Mouse (Mus musculus) embryonic facial prominence, embryonic 14.5 days (tissue): ENCODE data around the gene Tmem109. TPM values are rescaled to one million over a fixed set of nuclear protein-coding genes. Genes with fewer than 3 reads are reported as not detected.

Experiments used
- ATAC-seq: fragments of 200-750 bp; cut with Nextera tagmentation; 2 replicates; pipeline ENCODE4 v1.8.0; 2017; ENCODE audit warnings: low read depth, moderate number of reproducible peaks, moderate TSS enrichment
- DNase-seq: peaks from one replicate; pipeline ENCODE4 v3.0.0-alpha.2; 2015; ENCODE audit warnings: low spot score
- H3K27ac ChIP-seq: fragments of 300-500 bp; sonication (generic); replicated peaks from 2 replicates; pipeline ENCODE4 v1.5.1; 2014; ENCODE audit warnings: low read depth, mild to moderate bottlenecking, low read length, moderate library complexity
- H3K27me3 ChIP-seq: fragments of 300-500 bp; sonication (generic); replicated peaks from 2 replicates; pipeline ENCODE4 v1.6.1; 2014; ENCODE audit warnings: low read length; ENCODE audit not compliant: control insufficient read depth, insufficient read depth
- H3K36me3 ChIP-seq: fragments of 300-500 bp; sonication (generic); 2 replicates; pipeline ENCODE4 v1.6.1; 2014; ENCODE audit warnings: low read length, mixed read lengths; ENCODE audit not compliant: control insufficient read depth, insufficient read depth
- H3K4me1 ChIP-seq: fragments of 300-500 bp; sonication (generic); 2 replicates; pipeline ENCODE4 v1.6.1; 2014; ENCODE audit warnings: antibody characterized with exemption, low read length; ENCODE audit not compliant: control insufficient read depth, insufficient read depth
- H3K4me2 ChIP-seq: fragments of 300-500 bp; sonication (generic); 2 replicates; pipeline ENCODE4 v1.6.1; 2014; ENCODE audit warnings: low read depth, mild to moderate bottlenecking, low read length, moderate library complexity, mixed read lengths
- H3K4me3 ChIP-seq: fragments of 300-500 bp; sonication (generic); 2 replicates; pipeline ENCODE4 v1.5.1; 2014; ENCODE audit warnings: low read depth, mild to moderate bottlenecking, low read length
- H3K9ac ChIP-seq: fragments of 300-500 bp; sonication (generic); 2 replicates; pipeline ENCODE4 v1.6.1; 2014; ENCODE audit warnings: low read depth, mild to moderate bottlenecking, low read length, moderate library complexity, mixed read lengths
- H3K9me3 ChIP-seq: fragments of 300-500 bp; sonication (generic); 2 replicates; pipeline ENCODE4 v1.6.1; 2016; ENCODE audit warnings: low read length; ENCODE audit not compliant: control insufficient read depth
- WGBS: fragments of 180-500 bp; shearing (Covaris S2); extraction: QIAGEN DNeasy Blood & Tissue Kit; methylation state at CpG from one replicate; pipeline ENCODE4 v1.1.7; 2014; 5-methylcytosine and 5-hydroxymethylcytosine counted together
- polyA plus RNA-seq: library from polyadenylated mRNA; unstranded; fragments of >200 nt; fragmentation: Nextera tagmentation; extraction: Ambion mirVana; gene quantifications from 2 replicates; pipeline ENCODE4 v1.2.1, GENCODE M21; 2014

Tmem109 gene
- polyA plus RNA-seq, 1 experiment from 2014 or later, result 137 TPM

DNA sequence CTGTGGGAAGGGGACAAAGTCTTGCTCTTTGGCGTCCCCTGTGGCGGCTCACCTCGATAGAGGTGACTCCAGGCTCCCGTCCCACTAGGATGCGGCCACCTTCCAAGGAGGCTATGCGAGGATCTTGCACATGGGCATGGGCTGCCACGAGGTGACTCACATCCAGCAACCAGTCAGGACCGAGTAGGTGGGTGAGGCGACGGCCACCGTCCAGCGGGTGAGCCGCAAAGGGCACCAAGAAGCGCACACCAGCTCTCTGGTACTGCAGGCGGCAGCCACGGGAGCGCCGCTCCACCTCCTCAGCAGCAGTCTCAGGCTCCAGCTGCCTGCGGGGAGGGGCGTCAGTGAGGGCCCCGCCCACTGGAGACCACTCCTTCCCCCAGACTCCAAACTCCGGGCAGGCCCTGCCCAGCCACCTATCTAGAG, 21.7 kb downstream of the Tmem109 start:
- H3K4me3 ChIP-seq, result no peak overlapping the region
- WGBS, result 50% methylated on average over 16 of the region's 22 CpGs
- DNase-seq, result no peak
- no peak overlapping the region for H3K27ac ChIP-seq
- no peak for ATAC-seq
- H3K4me1 ChIP-seq, result no peaks in the 10 kb centered on the region
- H3K9ac ChIP-seq, result no peak overlapping the region
- H3K36me3 ChIP-seq, result peaks cover 91% of the 10 kb centered on the region
- no peaks in the 10 kb centered on the region for H3K27me3 ChIP-seq
- no peak overlapping the region for H3K4me2 ChIP-seq
- H3K9me3 ChIP-seq, result no peaks in the 10 kb centered on the region

- peak; percentile 27; the same call in 1 of the 2 replicates for ATAC-seq
- no peak for DNase-seq
- Histone ChIP-seq H3K36me3 (peaks cover 55% of the 10 kb centered on the region), H3K4me3 (no peak overlapping the region), H3K4me2 (no peak overlapping the region), H3K27me3 (no peaks in the 10 kb centered on the region), H3K27ac (no peak overlapping the region), H3K9ac (no peak overlapping the region), H3K4me1 (no peaks in the 10 kb centered on the region), H3K9me3 (no peaks in the 10 kb centered on the region)
- WGBS, result 47% methylated on average over 2 of the region's 2 CpGs
Measured at GRCm38 (mm10) chr19:10856520-10856919, 25.3 kb downstream of the Tmem109 start.

- no peaks in the 10 kb centered on the region for H3K4me1 ChIP-seq
- no peaks in the 10 kb centered on the region for H3K9me3 ChIP-seq
- no peak overlapping the region for H3K9ac ChIP-seq
- H3K27me3 ChIP-seq, result no peaks in the 10 kb centered on the region
- H3K4me2 ChIP-seq, result no peak overlapping the region
- no peak for DNase-seq
- no peak for ATAC-seq
- H3K36me3 ChIP-seq, result peaks cover 44% of the 10 kb centered on the region
- 79% methylated on average over 3 of the region's 3 CpGs for WGBS
- no peak overlapping the region for H3K4me3 ChIP-seq
- no peak overlapping the region for H3K27ac ChIP-seq
Measured at GRCm38 (mm10) chr19:10855422-10855821, 26.4 kb downstream of the Tmem109 start.

DNA sequence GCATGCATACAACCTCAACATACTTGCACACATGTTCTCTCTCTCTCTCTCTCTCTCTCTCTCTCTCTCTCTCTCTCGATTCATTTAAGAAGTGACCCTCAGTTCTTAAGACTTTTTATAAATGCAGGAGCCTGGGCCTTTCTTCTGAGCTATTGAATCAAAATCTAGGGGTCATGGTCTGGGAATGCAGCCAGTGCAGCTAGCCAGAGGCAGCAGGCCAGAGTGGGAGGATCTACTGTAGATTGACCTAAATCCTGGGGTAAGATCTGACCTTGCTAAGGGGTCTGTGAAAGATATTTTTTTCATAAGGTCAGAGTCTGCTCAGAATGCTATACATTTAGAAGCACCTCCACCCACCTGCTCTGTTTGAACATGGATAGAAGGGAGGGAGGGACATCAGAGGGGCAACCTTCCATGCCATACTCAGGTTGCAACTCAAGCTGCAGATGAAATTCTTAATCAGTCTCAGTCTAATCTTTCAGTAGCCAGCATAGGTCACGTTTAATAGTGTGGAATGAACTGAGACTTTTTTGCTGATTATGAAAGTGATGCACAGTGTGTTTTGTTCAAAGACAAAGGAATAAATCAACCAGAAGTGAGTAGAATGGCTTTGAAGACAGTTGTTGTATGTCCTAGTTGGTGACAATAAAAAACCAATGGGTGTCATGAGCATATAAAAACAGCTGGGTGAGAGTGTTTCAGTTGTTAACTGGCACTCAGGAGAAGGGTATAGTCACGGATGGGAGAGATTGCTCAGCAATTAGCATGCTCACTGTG, 34.3 kb downstream of the Tmem109 start:
- Histone ChIP-seq H3K9me3 (no peaks in the 10 kb centered on the region), H3K4me2 (no peak overlapping the region), H3K27ac (no peak overlapping the region), H3K4me3 (no peak overlapping the region), H3K9ac (no peak overlapping the region), H3K4me1 (no peaks in the 10 kb centered on the region), H3K36me3 (no peaks in the 10 kb centered on the region), H3K27me3 (no peaks in the 10 kb centered on the region)
- ATAC-seq (no peak), DNase-seq (no peak)
- 55% methylated on average over 3 of the region's 3 CpGs for WGBS

DNA sequence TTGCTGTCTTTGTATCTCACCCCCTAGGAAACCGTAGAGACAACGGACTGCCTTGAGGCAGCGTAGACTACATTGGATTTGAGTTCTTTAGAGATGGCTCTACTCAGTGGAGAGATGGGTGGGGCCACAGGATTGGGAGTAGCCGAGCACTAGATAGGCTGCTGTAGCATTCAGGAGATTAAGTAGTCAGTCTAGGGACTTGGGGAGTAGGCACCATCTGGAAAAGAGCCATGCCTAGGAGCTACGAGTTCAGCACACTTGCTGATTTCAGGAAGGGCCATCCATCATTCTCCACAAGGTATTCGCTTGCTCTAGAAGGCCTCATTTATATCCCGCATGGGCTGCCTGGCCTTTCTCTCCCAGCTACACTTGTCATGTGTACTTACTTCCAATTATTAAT, 35.7 kb downstream of the Tmem109 start:
- no peaks in the 10 kb centered on the region for H3K4me1 ChIP-seq
- no peak overlapping the region for H3K4me3 ChIP-seq
- ATAC-seq, result peak; percentile 20; the same call in 1 of the 2 replicates
- H3K36me3 ChIP-seq, result no peaks in the 10 kb centered on the region
- H3K9me3 ChIP-seq, result no peaks in the 10 kb centered on the region
- WGBS, result 63% methylated on average over 7 of the region's 7 CpGs
- H3K27ac ChIP-seq, result 0 out of 2 replicates have a peak overlapping the region, but pooled peaks have one; percentile 11
- H3K4me2 ChIP-seq, result no peak overlapping the region
- no peak overlapping the region for H3K9ac ChIP-seq
- no peak for DNase-seq
- no peaks in the 10 kb centered on the region for H3K27me3 ChIP-seq

DNA sequence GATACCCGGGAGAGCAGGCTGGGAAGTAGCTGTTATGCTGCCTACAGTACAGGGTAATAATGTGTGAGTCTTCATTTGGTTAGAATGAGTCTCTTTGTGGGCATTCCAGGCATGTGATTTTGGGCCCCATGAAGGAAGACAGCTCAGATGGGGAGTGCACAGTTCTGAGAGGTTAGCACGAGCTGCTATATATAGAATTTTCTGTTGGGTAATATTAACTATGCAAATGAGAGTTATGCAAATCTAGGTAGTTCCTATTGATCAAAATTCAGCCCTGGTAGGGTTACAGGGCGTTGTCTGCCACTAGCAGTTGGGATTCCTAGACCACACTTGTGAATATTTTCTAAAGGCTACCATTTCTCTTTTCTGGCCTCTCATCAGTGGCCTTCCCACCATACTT, 36.3 kb downstream of the Tmem109 start:
- no peak overlapping the region for H3K27ac ChIP-seq
- H3K36me3 ChIP-seq, result no peaks in the 10 kb centered on the region
- 86% methylated on average over 3 of the region's 3 CpGs for WGBS

GRCm38 (mm10) chr19:10844206-10844605, 37.6 kb downstream of the Tmem109 start:
- Histone ChIP-seq H3K4me2 (no peak overlapping the region), H3K27me3 (no peaks in the 10 kb centered on the region), H3K4me1 (no peaks in the 10 kb centered on the region), H3K27ac (no peak overlapping the region), H3K9ac (no peak overlapping the region), H3K9me3 (no peaks in the 10 kb centered on the region), H3K4me3 (no peak overlapping the region), H3K36me3 (no peaks in the 10 kb centered on the region)
- ATAC-seq, result no peak
- no peak for DNase-seq
- WGBS, result 93% methylated on average over 5 of the region's 5 CpGs

More for the DNA sequence above, 36.3 kb downstream of the Tmem109 start:
- DNase-seq (no peak), ATAC-seq (no peak)
- Histone ChIP-seq H3K4me3 (no peak overlapping the region), H3K27me3 (no peaks in the 10 kb centered on the region), H3K9me3 (no peaks in the 10 kb centered on the region), H3K4me1 (no peaks in the 10 kb centered on the region), H3K9ac (no peak overlapping the region), H3K4me2 (no peak overlapping the region)

GRCm38 (mm10) chr19:10842914-10843313, 38.9 kb downstream of the Tmem109 start:
- Histone ChIP-seq H3K27me3 (no peaks in the 10 kb centered on the region), H3K36me3 (no peaks in the 10 kb centered on the region), H3K4me2 (peak overlapping the region; percentile 19; the same call in 1 of the 2 replicates), H3K4me1 (no peaks in the 10 kb centered on the region), H3K9me3 (no peaks in the 10 kb centered on the region), H3K4me3 (no peak overlapping the region), H3K27ac (no peak overlapping the region), H3K9ac (peak overlapping the region; percentile 36; the same call in 1 of the 2 replicates)
- ATAC-seq (no peak), DNase-seq (no peak)
- WGBS, result 41% methylated on average over 18 of the region's 24 CpGs
